Mouse (Mus musculus) kidney, embryonic 16.5 days (tissue): ENCODE results near the gene Rbm12. TPM values are rescaled to one million over a fixed set of nuclear protein-coding genes. Genes with fewer than 3 reads are reported as not detected.
"Not testable (repeated sequence)": the region's sequence is repeated elsewhere in the genome, so short reads cannot be mapped to it uniquely, and the experiment has no call there.

Experiments
- ATAC-seq: fragments of 200-750 bp; cut with Nextera tagmentation; 2 replicates; pipeline ENCODE4 v1.8.0; 2017; ENCODE audit warnings: moderate TSS enrichment; ENCODE audit not compliant: low FRiP score, low TSS enrichment
- H3K27ac ChIP-seq: fragments of 300-500 bp; sonication (generic); 2 replicates; pipeline ENCODE4 v1.5.1; 2014; ENCODE audit warnings: low read length
- H3K27me3 ChIP-seq: fragments of 300-500 bp; sonication (generic); 2 replicates; pipeline ENCODE4 v1.6.1; 2014; ENCODE audit warnings: low read length, control low read depth, mixed read lengths; ENCODE audit not compliant: insufficient read depth
- H3K36me3 ChIP-seq: fragments of 300-500 bp; sonication (generic); 2 replicates; pipeline ENCODE4 v1.6.1; 2014; ENCODE audit warnings: low read length, control low read depth, mixed read lengths; ENCODE audit not compliant: insufficient read depth
- H3K4me1 ChIP-seq: fragments of 300-500 bp; sonication (generic); 2 replicates; pipeline ENCODE4 v1.6.1; 2014; ENCODE audit warnings: low read length, control low read depth, mixed read lengths; ENCODE audit not compliant: insufficient read depth
- H3K4me2 ChIP-seq: fragments of 300-500 bp; sonication (generic); replicated peaks from 2 replicates; pipeline ENCODE4 v1.6.1; 2014; ENCODE audit warnings: low read depth, low read length
- H3K4me3 ChIP-seq: fragments of 300-500 bp; sonication (generic); 2 replicates; pipeline ENCODE4 v1.5.1; 2014; ENCODE audit warnings: mild to moderate bottlenecking, low read length
- H3K9ac ChIP-seq: fragments of 300-500 bp; sonication (generic); replicated peaks from 2 replicates; pipeline ENCODE4 v1.6.1; 2014; ENCODE audit warnings: low read length
- H3K9me3 ChIP-seq: fragments of 300-500 bp; sonication (generic); 2 replicates; pipeline ENCODE4 v1.6.1; 2016; ENCODE audit warnings: low read length, control low read depth
- WGBS: fragments of 180-500 bp; shearing (Covaris S2); extraction: QIAGEN DNeasy Blood & Tissue Kit; methylation state at CpG from one replicate; pipeline ENCODE4 v1.1.7; 2014; 5-methylcytosine and 5-hydroxymethylcytosine counted together
- polyA plus RNA-seq: library from polyadenylated mRNA; unstranded; fragments of >200 nt; fragmentation: Nextera tagmentation; extraction: Ambion mirVana; gene quantifications from 2 replicates; pipeline ENCODE4 v1.2.1, GENCODE M21; 2015

Gene Rbm12
- polyA plus RNA-seq, 1 experiment from 2014 or later = 27.7 TPM

- no peak overlapping the region for H3K9ac ChIP-seq
- ATAC-seq = no peak
- H3K4me1 ChIP-seq = no peaks in the 10 kb centered on the region
- no peaks in the 10 kb centered on the region for H3K27me3 ChIP-seq
- no peak overlapping the region for H3K4me2 ChIP-seq
- no peak overlapping the region for H3K27ac ChIP-seq
- peaks cover 13% of the 10 kb centered on the region; the same call in 1 of the 2 replicates for H3K36me3 ChIP-seq
- no peaks in the 10 kb centered on the region for H3K9me3 ChIP-seq
- no peak overlapping the region for H3K4me3 ChIP-seq
- 81% methylated on average over 6 of the region's 6 CpGs for WGBS
Observed at GRCm38 (mm10) chr2:156135695-156136094, 23.9 kb upstream of the Rbm12 start.

GRCm38 (mm10) chr2:156134161-156134560 lies 22.4 kb upstream of the Rbm12 start:
- Histone ChIP-seq H3K4me3 (no peak overlapping the region), H3K27ac (no peak overlapping the region), H3K9me3 (no peaks in the 10 kb centered on the region), H3K27me3 (no peaks in the 10 kb centered on the region), H3K36me3 (peaks cover 13% of the 10 kb centered on the region; the same call in 1 of the 2 replicates), H3K4me2 (no peak overlapping the region), H3K9ac (no peak overlapping the region), H3K4me1 (no peaks in the 10 kb centered on the region)
- WGBS = 79% methylated on average over 5 of the region's 5 CpGs
- no peak for ATAC-seq

GRCm38 (mm10) chr2:156126992-156127391 lies 15.2 kb upstream of the Rbm12 start, which contains the start of gene Gm28036:
Gene Gm28036, minus strand, starts transcription at chr2:156127092.
- Histone ChIP-seq H3K9ac (no peak within 1 kb of the TSS), H3K27ac (no peak within 1 kb of the TSS), H3K36me3 (peaks cover 21% of the 10 kb centered on the region; the same call in 1 of the 2 replicates), H3K9me3 (no peaks in the 10 kb centered on the region), H3K4me2 (no peak within 1 kb of the TSS), H3K4me1 (no peaks in the 10 kb centered on the region), H3K4me3 (no peak within 1 kb of the TSS), H3K27me3 (no peaks in the 10 kb centered on the region)
- no peak for ATAC-seq
- WGBS = 95% methylated on average over 5 of the region's 5 CpGs

- H3K9me3 ChIP-seq = no peaks in the 10 kb centered on the region
- 0 out of 2 replicates have a peak, but pooled peaks cover 12% of the 10 kb centered on the region for H3K36me3 ChIP-seq
- H3K27ac ChIP-seq = no peak overlapping the region
- H3K9ac ChIP-seq = no peak overlapping the region
- no peak overlapping the region for H3K4me2 ChIP-seq
- 94% methylated on average over 5 of the region's 5 CpGs for WGBS
- H3K4me3 ChIP-seq = no peak overlapping the region
- H3K4me1 ChIP-seq = no peaks in the 10 kb centered on the region
- ATAC-seq = no peak
- H3K27me3 ChIP-seq = no peaks in the 10 kb centered on the region
Observed at GRCm38 (mm10) chr2:156123731-156124130, 12.0 kb upstream of the Rbm12 start.

GRCm38 (mm10) chr2:156119566-156119965 lies 7.8 kb upstream of the Rbm12 start:
- Histone ChIP-seq H3K27ac (no peak overlapping the region), H3K4me3 (no peak overlapping the region), H3K4me2 (no peak overlapping the region), H3K9me3 (no peaks in the 10 kb centered on the region), H3K36me3 (0 out of 2 replicates have a peak, but pooled peaks cover 3% of the 10 kb centered on the region), H3K4me1 (no peaks in the 10 kb centered on the region), H3K9ac (no peak overlapping the region), H3K27me3 (no peaks in the 10 kb centered on the region)
- ATAC-seq = no peak

- not testable (repeated sequence) for H3K9me3 ChIP-seq, H3K27me3 ChIP-seq, H3K36me3 ChIP-seq, ATAC-seq
- peaks cover 14% of the 10 kb centered on the region for H3K4me1 ChIP-seq
- H3K9ac ChIP-seq = peak overlapping the region; percentile 93
- 22% methylated on average over 5 of the region's 5 CpGs for WGBS
- H3K4me3 ChIP-seq = peak overlapping the region; percentile 89
- peak overlapping the region; percentile 55 for H3K4me2 ChIP-seq
- peak overlapping the region; percentile 94 for H3K27ac ChIP-seq
Observed at GRCm38 (mm10) chr2:156112080-156112423, 274 bp upstream of the Rbm12 start.

- peak overlapping the region; percentile 94 for H3K27ac ChIP-seq
- H3K36me3 ChIP-seq = peaks cover 3% of the 10 kb centered on the region; the same call in 1 of the 2 replicates
- peak overlapping the region; percentile 93 for H3K9ac ChIP-seq
- H3K27me3 ChIP-seq = no peaks in the 10 kb centered on the region
- H3K4me1 ChIP-seq = peaks cover 16% of the 10 kb centered on the region
- under 1% methylated on average over 16 of the region's 16 CpGs for WGBS
- peak; percentile 84 for ATAC-seq
- H3K4me2 ChIP-seq = peak overlapping the region; percentile 76
- H3K9me3 ChIP-seq = no peaks in the 10 kb centered on the region
- H3K4me3 ChIP-seq = peak overlapping the region; percentile 89
Observed at GRCm38 (mm10) chr2:156110627-156111357, 986 bp downstream of the Rbm12 start.

- WGBS = 81% methylated on average over 5 of the region's 5 CpGs
Observed at GRCm38 (mm10) chr2:156091926-156092325, 19.9 kb downstream of the Rbm12 start.

GRCm38 (mm10) chr2:156089799-156090198 lies 22.0 kb downstream of the Rbm12 start:
- H3K9me3 ChIP-seq = no peaks in the 10 kb centered on the region
- H3K4me2 ChIP-seq = no peak overlapping the region
- no peak overlapping the region for H3K27ac ChIP-seq
- H3K36me3 ChIP-seq = peaks cover 7% of the 10 kb centered on the region; the same call in 1 of the 2 replicates
- H3K4me3 ChIP-seq = no peak overlapping the region
- WGBS = 94% methylated on average over 1 of the region's 1 CpGs
- ATAC-seq = no peak
- no peaks in the 10 kb centered on the region for H3K4me1 ChIP-seq
- no peaks in the 10 kb centered on the region for H3K27me3 ChIP-seq
- no peak overlapping the region for H3K9ac ChIP-seq

More at GRCm38 (mm10) chr2:156091926-156092325, 19.9 kb downstream of the Rbm12 start:
- Histone ChIP-seq H3K27me3 (no peaks in the 10 kb centered on the region), H3K9ac (no peak overlapping the region), H3K27ac (no peak overlapping the region), H3K4me2 (no peak overlapping the region), H3K9me3 (no peaks in the 10 kb centered on the region), H3K36me3 (peaks cover 19% of the 10 kb centered on the region), H3K4me1 (no peaks in the 10 kb centered on the region), H3K4me3 (no peak overlapping the region)
- no peak for ATAC-seq

- 88% methylated on average over 7 of the region's 7 CpGs for WGBS
Observed at GRCm38 (mm10) chr2:156087391-156088110, 24.2 kb downstream of the Rbm12 start.

More at GRCm38 (mm10) chr2:156087391-156088110, 24.2 kb downstream of the Rbm12 start:
- Histone ChIP-seq H3K27ac (no peak overlapping the region), H3K4me3 (no peak overlapping the region), H3K4me2 (no peak overlapping the region), H3K4me1 (no peaks in the 10 kb centered on the region), H3K9me3 (no peaks in the 10 kb centered on the region), H3K9ac (no peak overlapping the region), H3K36me3 (peaks cover 7% of the 10 kb centered on the region; the same call in 1 of the 2 replicates), H3K27me3 (no peaks in the 10 kb centered on the region)
- no peak for ATAC-seq
